Mouse (Mus musculus) kidney, adult 2 months (tissue): ENCODE measurements around the gene Cacna1s. TPM values are rescaled to one million over a fixed set of nuclear protein-coding genes. Genes with fewer than 3 reads are reported as not detected.

Source experiments
- DNase-seq: peaks from one replicate; pipeline ENCODE4 v3.0.0; 2021
- H3K27ac ChIP-seq: fragments of 200-500 bp; 2 replicates; pipeline ENCODE4 v1.5.1; 2012; ENCODE audit warnings: low read depth, low read length, control low read depth, inconsistent platforms; ENCODE audit not compliant: insufficient read depth
- H3K27me3 ChIP-seq: fragments of 200-500 bp; replicated peaks from 2 replicates; pipeline ENCODE4 v1.6.1; 2012; ENCODE audit warnings: mild to moderate bottlenecking, moderate library complexity, low read length, inconsistent platforms; ENCODE audit not compliant: control insufficient read depth, insufficient read depth
- H3K36me3 ChIP-seq: fragments of 200-500 bp; 2 replicates; pipeline ENCODE4 v1.6.1; 2012; ENCODE audit warnings: mild to moderate bottlenecking, moderate library complexity, low read length, inconsistent platforms; ENCODE audit not compliant: control insufficient read depth, insufficient read depth
- H3K4me1 ChIP-seq: fragments of 200-500 bp; 2 replicates; pipeline ENCODE4 v1.6.1; 2011; ENCODE audit warnings: low read length; ENCODE audit not compliant: control insufficient read depth, insufficient read depth
- H3K4me3 ChIP-seq: fragments of 200-500 bp; 2 replicates; pipeline ENCODE4 v1.5.1; 2011; ENCODE audit warnings: mild to moderate bottlenecking, low read depth, low read length, control low read depth; ENCODE audit not compliant: insufficient read depth
- CTCF ChIP-seq: fragments of 200-500 bp; conservative IDR thresholded peaks from 2 replicates; pipeline ENCODE4 v1.5.1; 2011; ENCODE audit warnings: low read depth, mild to moderate bottlenecking, control low read depth, low read length, moderate library complexity, mixed read lengths; ENCODE audit not compliant: insufficient read depth, insufficient read length
- POLR2A ChIP-seq: fragments of 200-500 bp; IDR thresholded peaks from one replicate; pipeline ENCODE4 v1.6.1; 2011; ENCODE audit warnings: low read depth, low read length, control low read depth
- WGBS: fragments of 180-500 bp; shearing (Covaris S2); methylation state at CpG from one replicate; pipeline ENCODE4 v1.1.7; 2018; 5-methylcytosine and 5-hydroxymethylcytosine counted together
- polyA plus RNA-seq: library from polyadenylated mRNA; depleted of rRNA; stranded (reverse); fragments of >200 nt; gene quantifications from 2 replicates; pipeline ENCODE4 v1.2.3, GENCODE M21; 2012

The Cacna1s gene
- polyA plus RNA-seq, 1 experiment, result 4.3 TPM

DNA sequence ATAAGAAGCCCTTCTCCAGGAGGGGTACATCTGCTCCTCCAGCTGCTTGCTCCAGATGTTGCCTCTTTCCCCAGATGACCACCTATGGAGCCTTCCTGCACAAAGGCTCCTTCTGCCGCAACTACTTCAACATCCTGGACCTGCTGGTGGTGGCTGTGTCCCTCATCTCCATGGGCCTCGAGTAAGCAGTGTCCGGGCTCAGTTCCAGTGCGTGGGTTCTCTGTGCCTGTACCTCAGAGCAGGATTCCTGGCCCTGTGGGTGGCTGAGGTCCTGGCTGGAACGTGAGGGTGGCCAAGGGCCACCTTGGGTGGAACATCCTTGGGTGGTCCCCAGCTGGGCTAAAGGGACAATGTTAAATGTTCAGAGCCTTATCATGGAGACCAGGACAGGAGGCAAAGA, 42.3 kb downstream of the Cacna1s start:
- Histone ChIP-seq H3K4me1 (no peaks in the 10 kb centered on the region), H3K36me3 (no peaks in the 10 kb centered on the region), H3K27ac (no peak overlapping the region), H3K4me3 (no peak overlapping the region), H3K27me3 (no peaks in the 10 kb centered on the region)
- no peak for DNase-seq
- WGBS, result 90% methylated on average over 5 of the region's 5 CpGs
- TF ChIP-seq POLR2A (no peak), CTCF (no peak)

DNA sequence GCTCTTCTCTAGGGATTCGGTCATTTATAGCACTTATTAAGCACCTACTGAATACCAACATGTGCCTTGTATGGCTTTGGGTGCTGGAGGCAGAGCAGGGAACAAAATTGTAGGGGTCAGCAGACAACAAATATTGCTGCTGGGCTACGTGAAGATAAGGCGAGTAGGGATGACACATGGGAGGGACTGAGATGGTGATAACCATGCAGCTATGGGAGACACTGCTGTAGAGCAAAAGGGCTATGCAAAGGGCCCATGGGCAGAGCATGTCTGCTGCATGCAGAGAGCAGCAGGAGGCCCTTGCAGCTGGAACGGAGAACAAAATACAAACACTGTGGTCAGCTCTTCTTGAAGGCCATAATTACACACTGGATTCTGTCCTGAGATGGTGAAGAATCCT, 49.5 kb downstream of the Cacna1s start:
- H3K4me1 ChIP-seq, result no peaks in the 10 kb centered on the region
- WGBS, result 81% methylated on average over 4 of the region's 4 CpGs
- no peak overlapping the region for H3K27ac ChIP-seq
- no peak for TF ChIP-seq CTCF
- no peak for TF ChIP-seq POLR2A
- H3K36me3 ChIP-seq, result no peaks in the 10 kb centered on the region
- DNase-seq, result no peak
- no peaks in the 10 kb centered on the region for H3K27me3 ChIP-seq
- H3K4me3 ChIP-seq, result no peak overlapping the region

DNA sequence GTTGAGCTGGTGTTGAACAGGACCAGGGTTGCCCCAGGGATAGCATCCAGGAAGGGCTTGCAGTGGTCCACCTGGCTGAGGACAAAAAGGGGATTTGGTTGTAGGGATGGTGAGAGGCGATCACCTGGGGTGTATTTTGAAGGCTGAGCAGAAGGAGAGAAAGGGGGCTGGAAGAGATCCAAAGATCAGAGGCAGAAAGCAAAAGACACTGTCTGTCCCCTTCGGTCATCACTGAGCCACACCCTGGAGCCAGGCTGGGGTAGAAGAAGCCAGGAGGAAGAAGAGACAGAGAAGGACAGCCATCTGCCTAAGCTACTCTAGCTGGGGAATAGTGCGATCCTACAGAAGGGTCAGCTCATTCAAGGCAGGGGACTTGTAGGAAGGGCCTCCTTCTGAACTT, 50.0 kb downstream of the Cacna1s start:
- H3K36me3 ChIP-seq, result no peaks in the 10 kb centered on the region
- no peak overlapping the region for H3K27ac ChIP-seq
- WGBS, result 90% methylated on average over 3 of the region's 3 CpGs
- TF ChIP-seq POLR2A (no peak), CTCF (no peak)
- H3K4me1 ChIP-seq, result no peaks in the 10 kb centered on the region
- no peaks in the 10 kb centered on the region for H3K27me3 ChIP-seq
- no peak for DNase-seq
- H3K4me3 ChIP-seq, result no peak overlapping the region

GRCm38 (mm10) chr1:136102981-136103380, 50.4 kb downstream of the Cacna1s start:
- no peak for DNase-seq
- H3K36me3 ChIP-seq, result no peaks in the 10 kb centered on the region
- H3K27ac ChIP-seq, result no peak overlapping the region
- 84% methylated on average over 2 of the region's 2 CpGs for WGBS
- no peaks in the 10 kb centered on the region for H3K4me1 ChIP-seq
- no peaks in the 10 kb centered on the region for H3K27me3 ChIP-seq
- TF ChIP-seq POLR2A (no peak), CTCF (no peak)
- H3K4me3 ChIP-seq, result no peak overlapping the region

GRCm38 (mm10) chr1:136103696-136104095, 51.1 kb downstream of the Cacna1s start:
- no peak overlapping the region for H3K4me3 ChIP-seq
- WGBS, result 89% methylated on average over 7 of the region's 7 CpGs
- no peaks in the 10 kb centered on the region for H3K36me3 ChIP-seq
- H3K27me3 ChIP-seq, result no peaks in the 10 kb centered on the region
- no peak overlapping the region for H3K27ac ChIP-seq
- DNase-seq, result no peak
- H3K4me1 ChIP-seq, result no peaks in the 10 kb centered on the region
- TF ChIP-seq POLR2A (no peak), CTCF (no peak)

DNA sequence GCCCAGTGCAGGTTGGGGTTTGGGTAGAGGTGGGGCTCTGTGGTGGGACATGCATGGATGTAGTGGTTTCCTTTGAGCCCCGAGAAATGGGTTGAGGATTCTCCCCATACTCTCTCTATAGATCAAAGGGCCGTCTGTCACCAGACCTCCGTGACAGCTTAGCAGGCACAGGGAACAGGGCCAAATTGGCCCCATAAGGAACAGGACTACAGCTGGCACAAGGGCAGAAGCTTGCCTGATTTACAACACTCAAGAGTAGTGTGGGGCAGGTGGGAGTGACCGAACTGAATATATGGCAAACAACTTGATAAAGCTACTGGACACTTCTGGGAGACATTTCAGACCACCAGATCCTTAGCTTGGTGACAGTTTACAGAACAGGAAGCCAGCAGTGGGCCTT, 52.2 kb downstream of the Cacna1s start:
- DNase-seq, result no peak
- Histone ChIP-seq H3K4me3 (no peak overlapping the region), H3K36me3 (no peaks in the 10 kb centered on the region), H3K27ac (no peak overlapping the region), H3K27me3 (no peaks in the 10 kb centered on the region), H3K4me1 (no peaks in the 10 kb centered on the region)
- 62% methylated on average over 4 of the region's 4 CpGs for WGBS
- TF ChIP-seq POLR2A, result no peak
- TF ChIP-seq CTCF, result no peak

GRCm38 (mm10) chr1:136109464-136109863, 56.9 kb downstream of the Cacna1s start:
- no peak overlapping the region for H3K4me3 ChIP-seq
- 71% methylated on average over 2 of the region's 2 CpGs for WGBS
- H3K27me3 ChIP-seq, result no peaks in the 10 kb centered on the region
- H3K36me3 ChIP-seq, result no peaks in the 10 kb centered on the region
- DNase-seq, result no peak
- no peak for TF ChIP-seq CTCF
- no peak for TF ChIP-seq POLR2A
- H3K27ac ChIP-seq, result no peak overlapping the region
- H3K4me1 ChIP-seq, result no peaks in the 10 kb centered on the region

- no peak overlapping the region for H3K27ac ChIP-seq
- H3K4me3 ChIP-seq, result no peak overlapping the region
- H3K27me3 ChIP-seq, result no peaks in the 10 kb centered on the region
- peak; percentile 60 for DNase-seq
- 27% methylated on average over 3 of the region's 3 CpGs for WGBS
- peak; percentile 81 for TF ChIP-seq CTCF
- no peak for TF ChIP-seq POLR2A
- H3K4me1 ChIP-seq, result no peaks in the 10 kb centered on the region
- H3K36me3 ChIP-seq, result no peaks in the 10 kb centered on the region
Measured at GRCm38 (mm10) chr1:136116183-136116582, 63.6 kb downstream of the Cacna1s start.
